In genomic region chrX:166358955-166359354, GRCm38 (mm10) we compare ENCODE assay signal across 28 mouse cellular contexts.
"Had no signal": no experiment of that assay in that cellular context is flagged by ENCODE, and none has a peak within 500 bp of the region (broad histone marks: within the 10 kb centered on the region; RNA-seq: fewer than 3 reads in every experiment).

No protein-coding gene starts in this region.

- H3K36me3 ChIP-seq: heart, embryonic 10.5 days; heart, embryonic 12.5 days; hindbrain, embryonic 12.5 days; kidney, embryonic 15.5 days; limb, embryonic 13.5 days; limb, embryonic 15.5 days; liver, embryonic 12.5 days had no signal

- H3K9ac ChIP-seq: heart, embryonic 12.5 days; hindbrain, embryonic 12.5 days; hindbrain, embryonic 14.5 days; kidney, embryonic 15.5 days; limb, embryonic 13.5 days; limb, embryonic 15.5 days; liver, embryonic 12.5 days; liver, embryonic 14.5 days had no signal

- DNase-seq: gastrocnemius, adult 2 months; gastrocnemius, postnatal 10 days; gastrocnemius, postnatal 25 days; heart, adult 18-20 months; heart, postnatal 10 days; heart, postnatal 4 days; kidney, adult 11 months; kidney, adult 2 months; kidney, adult 9 months; kidney, postnatal 14 days; kidney, postnatal 36 days; layer of hippocampus, adult 9-11 months; layer of hippocampus, postnatal 36 days; left cerebral cortex, postnatal 4 days had no signal

- H3K27me3 ChIP-seq: heart, embryonic 12.5 days; liver, embryonic 12.5 days had no signal

- ATAC-seq: hindbrain, embryonic 16.5 days; inflammation-experienced regulatory T-cells, adult 6 months; intestine, embryonic 16.5 days; liver, embryonic 12.5 days had no signal

- H3K4me1 ChIP-seq: heart, embryonic 10.5 days; heart, embryonic 12.5 days; hindbrain, embryonic 10.5 days; hindbrain, embryonic 12.5 days; kidney, embryonic 15.5 days; limb, embryonic 13.5 days; limb, embryonic 15.5 days; liver, embryonic 12.5 days had no signal

- H3K9me3 ChIP-seq: heart, embryonic 10.5 days; heart, embryonic 12.5 days; hindbrain, embryonic 10.5 days; hindbrain, embryonic 12.5 days; kidney, embryonic 15.5 days; limb, embryonic 13.5 days; limb, embryonic 15.5 days; liver, embryonic 12.5 days had no signal

- H3K4me3 ChIP-seq: gastrocnemius, adult 2 months; heart, embryonic 10.5 days; heart, embryonic 12.5 days; hindbrain, embryonic 10.5 days; hindbrain, embryonic 12.5 days; kidney, embryonic 15.5 days; limb, embryonic 13.5 days; limb, embryonic 15.5 days; liver, embryonic 12.5 days had no signal

- H3K27ac ChIP-seq: gastrocnemius, adult 2 months; heart, embryonic 10.5 days; hindbrain, embryonic 10.5 days; hindbrain, embryonic 12.5 days; hindbrain, embryonic 14.5 days; kidney, embryonic 15.5 days; kidney, postnatal 0 days; limb, embryonic 13.5 days; limb, embryonic 15.5 days; liver, embryonic 12.5 days; liver, embryonic 14.5 days had no signal

- H3K4me2 ChIP-seq: heart, embryonic 12.5 days; hindbrain, embryonic 12.5 days; hindbrain, embryonic 14.5 days; kidney, embryonic 15.5 days; limb, embryonic 13.5 days; limb, embryonic 15.5 days; liver, embryonic 12.5 days had no signal
